Mouse (Mus musculus) CH12.LX (cell line): ENCODE data around the gene Otx2. TPM values are rescaled to one million over a fixed set of nuclear protein-coding genes. Genes with fewer than 3 reads are reported as not detected.

Experiments
- DNase-seq: peaks from one replicate; pipeline ENCODE4 v3.0.0-alpha.2; 2013; ENCODE audit errors: extremely low read depth
- H3K27ac ChIP-seq: 2 replicates; pipeline ENCODE4 v1.5.1; 2012; ENCODE audit warnings: low read depth, mild to moderate bottlenecking, control low read depth, moderate library complexity; ENCODE audit not compliant: insufficient read depth
- H3K27me3 ChIP-seq: replicated peaks from 2 replicates; pipeline ENCODE3; 2012; ENCODE audit warnings: inconsistent platforms
- H3K36me3 ChIP-seq, 2 experiments: replicated peaks in 1 of 2; 2 replicates each; pipeline versions ENCODE3 to v1.6.1; 2012; ENCODE audit warnings: inconsistent platforms in 1 of 2, low read length in 1 of 2, mild to moderate bottlenecking in 1 of 2, mixed read lengths in 1 of 2, moderate library complexity in 1 of 2; ENCODE audit not compliant: control insufficient read depth in 1 of 2, insufficient read depth in 1 of 2
- H3K4me1 ChIP-seq, 2 experiments: 2 replicates each; pipeline ENCODE4 v1.6.1; 2012; ENCODE audit warnings: inconsistent platforms in 1 of 2, moderate library complexity in 1 of 2; ENCODE audit not compliant: insufficient read depth in 2 of 2, control insufficient read depth in 1 of 2
- H3K4me2 ChIP-seq: 2 replicates; pipeline ENCODE4 v1.6.1; 2012; ENCODE audit warnings: low read depth, mild to moderate bottlenecking, control low read depth; ENCODE audit not compliant: poor library complexity, insufficient read depth, severe bottlenecking
- H3K4me3 ChIP-seq, 3 experiments: fragments of 150-350 bp in 1 of 3; sonication (generic) in 1 of 3; replicated peaks in 1 of 3; 2 replicates each; pipeline versions ENCODE3 to v1.5.1; 2011 to 2012; ENCODE audit warnings: low read depth in 2 of 3, low read length in 2 of 3, mild to moderate bottlenecking in 2 of 3, moderate library complexity in 2 of 3, control low read depth in 1 of 3, improper control_type of control experiment in 1 of 3, inconsistent platforms in 1 of 3, mixed read lengths in 1 of 3; ENCODE audit not compliant: poor library complexity in 1 of 3
- H3K79me2 ChIP-seq: replicated peaks from 2 replicates; pipeline ENCODE4 v1.6.1; 2012; ENCODE audit warnings: mild to moderate bottlenecking, moderate library complexity; ENCODE audit not compliant: control insufficient read depth, poor library complexity, insufficient read depth, severe bottlenecking; ENCODE audit errors: extremely low read depth
- H3K9ac ChIP-seq: 2 replicates; pipeline ENCODE4 v1.6.1; 2012; ENCODE audit warnings: low read depth, mild to moderate bottlenecking, control low read depth, moderate library complexity; ENCODE audit not compliant: insufficient read depth
- H3K9me3 ChIP-seq: replicated peaks from 2 replicates; pipeline ENCODE3; 2012; ENCODE audit warnings: low read length, inconsistent platforms, mixed read lengths
- BHLHE40 ChIP-seq: IDR thresholded peaks from 2 replicates; pipeline ENCODE4 v1.6.1; 2011; ENCODE audit warnings: mild to moderate bottlenecking, low read depth, low read length, improper control_type of control experiment
- MAFK ChIP-seq: IDR thresholded peaks from 2 replicates; pipeline ENCODE4 v1.6.1; 2011; ENCODE audit warnings: low read length, improper control_type of control experiment; ENCODE audit not compliant: insufficient replicate concordance
- MEF2A ChIP-seq: IDR thresholded peaks from 2 replicates; pipeline ENCODE4 v1.6.1; 2014; ENCODE audit warnings: low read depth, mild to moderate bottlenecking, inconsistent platforms, low read length, improper control_type of control experiment, borderline replicate concordance
- NRF1 ChIP-seq: IDR thresholded peaks from 2 replicates; pipeline ENCODE4 v1.6.1; 2014; ENCODE audit warnings: low read depth, mild to moderate bottlenecking, inconsistent platforms, low read length, improper control_type of control experiment, moderate library complexity
- POLR2A ChIP-seq: IDR thresholded peaks from 2 replicates; pipeline ENCODE4 v1.6.1; 2011; ENCODE audit warnings: low read depth, mild to moderate bottlenecking, improper control_type of control experiment, low read length
- POLR2AphosphoS2 ChIP-seq: IDR thresholded peaks from 2 replicates; pipeline ENCODE4 v1.6.1; 2011; ENCODE audit warnings: low read depth, low read length, improper control_type of control experiment
- RAD21 ChIP-seq: IDR thresholded peaks from 2 replicates; pipeline ENCODE4 v1.6.1; 2011; ENCODE audit warnings: low read depth, mild to moderate bottlenecking, low read length, improper control_type of control experiment, moderate library complexity
- RCOR1 ChIP-seq: conservative IDR thresholded peaks from 2 replicates; pipeline ENCODE4 v1.6.1; 2012; ENCODE audit warnings: low read depth, mild to moderate bottlenecking, inconsistent platforms, low read length, improper control_type of control experiment
- TBP ChIP-seq: conservative IDR thresholded peaks from 2 replicates; pipeline ENCODE4 v1.6.1; 2011; ENCODE audit warnings: low read depth, low read length, improper control_type of control experiment
- TCF12 ChIP-seq: IDR thresholded peaks from 2 replicates; pipeline ENCODE4 v1.6.1; 2014; ENCODE audit warnings: low read depth, mild to moderate bottlenecking, inconsistent platforms, low read length, improper control_type of control experiment
- USF1 ChIP-seq: IDR thresholded peaks from 2 replicates; pipeline ENCODE4 v1.6.1; 2014; ENCODE audit warnings: low read depth, mild to moderate bottlenecking, inconsistent platforms, low read length, improper control_type of control experiment
- ZC3H11A ChIP-seq: IDR thresholded peaks from 2 replicates; pipeline ENCODE4 v1.6.1; 2012; ENCODE audit warnings: low read depth, mild to moderate bottlenecking, inconsistent platforms, low read length, improper control_type of control experiment
- ZKSCAN1 ChIP-seq: IDR thresholded peaks from 2 replicates; pipeline ENCODE4 v1.6.1; 2012; ENCODE audit warnings: low read depth, inconsistent platforms, low read length, improper control_type of control experiment, borderline replicate concordance
- dilution Hi-C: fragments of 300-500 bp; cut with MboI; formaldehyde crosslinking; loops from 2 replicates; pipeline ENCODE4 v1.14.3; 2020; ENCODE audit warnings: low sequenced_read_pairs; ENCODE audit not compliant: extremely low pct_unique_long_range_greater_than_20kb, extremely low pct_ligation_motif_present
- in situ Hi-C: fragments of 300-500 bp; cut with MboI; formaldehyde crosslinking; loops from 3 replicates; pipeline ENCODE4 v1.14.3; 2019; ENCODE audit warnings: low sequenced_read_pairs, low pct_ligation_motif_present, low pct_unique_long_range_greater_than_20kb, mixed read lengths
- polyA plus RNA-seq: library from polyadenylated mRNA; unstranded; fragments of >175 nt; gene quantifications from 2 replicates; pipeline ENCODE4 v1.2.1, GENCODE M21; 2012; ENCODE audit warnings: low read depth; ENCODE audit not compliant: insufficient read length
- total RNA-seq, 2 experiments: library from RNA; depleted of rRNA; stranded (reverse); fragments of 300-350 nt in 1 of 2; fragments of >200 nt in 1 of 2; gene quantifications; 2 replicates each; pipeline ENCODE4 v1.2.3; 2012 to 2014

The Otx2 gene
- total RNA-seq (2012; rRNA removed) (not detected in 2 replicates), total RNA-seq (2014; rRNA removed) (not detected in 2 replicates), polyA plus RNA-seq (not detected in 2 replicates)

DNA sequence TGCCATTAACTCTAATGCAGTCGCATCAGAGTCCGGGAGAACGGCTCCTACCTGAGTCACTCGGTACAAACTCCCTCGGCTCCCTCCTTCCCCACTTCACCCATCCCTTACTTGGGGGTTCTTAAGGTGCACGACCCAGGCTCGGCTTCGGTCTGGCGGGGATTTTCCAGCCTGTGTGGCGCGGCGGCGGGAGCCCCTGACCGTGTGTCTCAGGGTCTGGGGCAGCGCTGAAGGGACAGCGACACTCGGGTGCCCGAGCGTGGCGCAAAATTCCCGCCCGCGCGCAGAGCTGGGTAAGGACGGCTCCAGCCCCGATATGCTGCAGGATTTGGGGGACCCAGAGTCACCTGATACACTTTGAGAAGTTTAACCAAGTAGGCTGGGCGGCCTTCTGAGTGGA lies at the start of gene Otx2:
TSS of gene Otx2 (minus strand) at position 279 of the 400 bp plus-strand sequence.
- dilution Hi-C loops, result no loop called here
- Histone ChIP-seq H3K27me3 (no peaks in the 10 kb centered on the region), H3K36me3 (no peaks in the 10 kb centered on the region), H3K4me2 (no peak within 1 kb of the TSS), H3K9ac (no peak within 1 kb of the TSS), H3K79me2 (no peaks in the 10 kb centered on the region), H3K27ac (no peak within 1 kb of the TSS), H3K9me3 (no peaks in the 10 kb centered on the region), H3K4me1 (no peaks in the 10 kb centered on the region), H3K4me3 (no peak within 1 kb of the TSS)
- TF ChIP-seq MAFK (no peak), USF1 (no peak), BHLHE40 (no peak), TCF12 (no peak), ZKSCAN1 (no peak), RCOR1 (no peak), RAD21 (no peak)
- in situ Hi-C loops, result no loop called here
- no peak for DNase-seq

DNA sequence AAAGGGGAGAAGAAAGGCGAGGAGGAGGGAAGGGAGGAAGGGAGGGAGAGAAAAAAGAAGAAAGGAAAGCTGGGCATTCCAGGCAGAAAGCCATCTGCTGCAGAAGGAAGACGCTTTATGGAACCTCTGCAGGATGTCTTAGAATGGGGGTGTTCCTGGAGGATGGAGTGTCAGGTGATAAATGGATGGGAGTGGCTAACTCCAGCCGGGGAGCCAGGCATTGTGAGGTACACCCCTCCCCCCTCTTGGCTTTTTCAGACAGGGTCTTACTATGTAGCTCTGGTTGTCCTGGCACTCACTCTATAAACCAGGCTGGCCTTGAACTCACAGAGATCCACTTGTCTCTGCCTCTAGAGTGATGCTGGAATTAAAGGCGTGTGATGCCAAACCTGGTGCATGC lies 49.1 kb upstream of the Otx2 start:
- no peak for DNase-seq
- no peak overlapping the region for H3K4me3 ChIP-seq
- no peaks in the 10 kb centered on the region for H3K79me2 ChIP-seq
- H3K27me3 ChIP-seq, result no peaks in the 10 kb centered on the region
- dilution Hi-C loops (no loop called here), in situ Hi-C loops (no loop called here)
- H3K27ac ChIP-seq, result no peak overlapping the region
- H3K9me3 ChIP-seq, result no peaks in the 10 kb centered on the region
- TF ChIP-seq POLR2A, result no peak
- TF ChIP-seq NRF1, result no peak
- no peak for TF ChIP-seq ZC3H11A
- no peak for TF ChIP-seq TCF12
- TF ChIP-seq ZKSCAN1, result no peak
- TF ChIP-seq TBP, result no peak
- no peak overlapping the region for H3K4me2 ChIP-seq
- no peaks in the 10 kb centered on the region for H3K36me3 ChIP-seq
- no peak overlapping the region for H3K9ac ChIP-seq
- peaks cover 0 to 7% of the 10 kb centered on the region in 2 experiments; a peak in 3 of 4 replicates for H3K4me1 ChIP-seq

- H3K27me3 ChIP-seq, result no peaks in the 10 kb centered on the region
- H3K4me2 ChIP-seq, result no peak overlapping the region
- no peak overlapping the region for H3K27ac ChIP-seq
- no peaks in the 10 kb centered on the region for H3K9me3 ChIP-seq
- dilution Hi-C loops (no loop called here), in situ Hi-C loops (no loop called here)
- no peak overlapping the region for H3K4me3 ChIP-seq
- H3K79me2 ChIP-seq, result no peaks in the 10 kb centered on the region
- H3K4me1 ChIP-seq, result peaks cover 0 to 11% of the 10 kb centered on the region in 2 experiments; a peak in 3 of 4 replicates
- DNase-seq, result no peak
- TF ChIP-seq MEF2A (no peak), MAFK (peak; percentile 91), POLR2AphosphoS2 (no peak)
- H3K9ac ChIP-seq, result no peak overlapping the region
- no peaks in the 10 kb centered on the region for H3K36me3 ChIP-seq
These were observed 45.7 kb upstream of the Otx2 start for GRCm38 (mm10) chr14:48719296-48719695.
